Mouse (Mus musculus) adrenal gland, adult (tissue): ENCODE results near the gene Slc35f6.
"Not testable (repeated sequence)": the region's sequence is repeated elsewhere in the genome, so short reads cannot be mapped to it uniquely, and the experiment has no call there.

ENCODE experiments used
- DNase-seq, 2 experiments: peaks; one replicate each; pipeline ENCODE4 v3.0.0; 2022 to 2023; ENCODE audit warnings: low spot score in 1 of 2; ENCODE audit not compliant: inconsistent age in 2 of 2

Gene Slc35f6

DNA sequence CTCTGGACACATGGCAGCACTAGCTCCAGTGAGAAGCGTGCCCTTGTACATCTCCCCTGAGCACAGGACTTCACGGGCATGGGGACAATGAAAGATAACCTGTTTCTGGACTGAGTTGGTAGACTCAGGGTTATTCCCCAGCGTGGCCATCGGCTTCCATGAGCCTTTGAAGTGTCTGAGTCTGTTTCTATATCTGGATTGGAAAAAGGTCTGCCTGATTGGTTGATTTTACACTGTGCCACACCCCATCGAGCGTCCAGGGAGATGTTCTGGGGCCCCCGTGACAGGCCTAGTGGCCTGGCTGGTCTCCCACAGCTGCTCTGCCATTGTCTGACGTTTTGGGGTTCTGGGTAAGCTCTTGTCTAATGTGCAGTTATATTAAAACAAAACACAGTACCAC, 7.3 kb downstream of the Slc35f6 start:
- no peak for DNase-seq

DNA sequence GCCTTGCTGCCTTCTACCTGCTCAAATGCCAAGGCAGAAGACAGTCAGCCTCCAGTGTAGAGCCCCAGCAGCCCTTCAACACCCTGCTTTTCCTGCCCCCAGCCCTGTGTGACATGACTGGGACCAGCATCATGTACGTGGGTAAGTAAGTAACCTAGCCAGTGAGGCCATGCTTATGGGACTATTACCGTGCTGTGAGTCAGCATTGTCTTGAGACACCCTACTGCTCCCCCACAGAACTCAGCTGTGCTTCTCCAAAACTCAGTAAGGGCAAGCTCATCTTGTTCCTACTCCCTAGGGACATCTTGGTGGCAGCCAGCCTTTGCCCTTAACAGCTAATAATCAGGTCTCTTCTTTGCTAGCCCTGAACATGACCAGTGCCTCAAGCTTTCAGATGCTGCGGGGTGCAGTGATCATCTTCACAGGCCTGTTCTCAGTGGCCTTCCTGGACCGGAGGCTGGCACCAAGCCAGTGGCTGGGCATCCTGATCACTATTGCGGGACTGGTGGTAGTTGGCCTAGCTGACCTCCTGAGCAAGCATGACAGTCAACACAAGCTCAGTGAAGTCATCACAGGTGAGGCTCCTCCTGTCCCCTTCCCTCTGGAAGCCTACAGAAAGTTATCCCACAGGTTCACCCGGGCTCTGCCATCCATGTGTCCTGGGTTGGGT, 7.9 kb downstream of the Slc35f6 start:
- no peak for DNase-seq

DNA sequence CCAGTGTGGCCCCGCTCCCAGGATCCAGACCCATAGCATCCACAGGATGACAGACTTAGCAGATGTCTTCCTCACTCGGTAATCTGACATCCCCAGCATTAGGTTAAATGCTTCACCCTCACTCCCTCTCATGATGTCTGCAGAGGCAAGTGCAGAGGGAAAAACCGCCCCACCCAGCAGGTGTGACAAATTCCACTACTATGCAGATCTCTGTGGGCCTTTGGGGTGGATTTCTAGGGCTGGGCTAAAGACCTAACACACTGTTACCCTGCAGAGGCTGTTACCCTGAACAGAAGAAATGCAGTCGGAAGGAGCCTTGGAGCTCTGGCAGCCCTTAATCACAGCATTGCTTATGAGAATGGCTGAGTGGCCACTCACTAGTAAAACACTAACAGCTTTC, 11.3 kb downstream of the Slc35f6 start:
- peak in 1 of 2 experiments; percentile 20 for DNase-seq

DNA sequence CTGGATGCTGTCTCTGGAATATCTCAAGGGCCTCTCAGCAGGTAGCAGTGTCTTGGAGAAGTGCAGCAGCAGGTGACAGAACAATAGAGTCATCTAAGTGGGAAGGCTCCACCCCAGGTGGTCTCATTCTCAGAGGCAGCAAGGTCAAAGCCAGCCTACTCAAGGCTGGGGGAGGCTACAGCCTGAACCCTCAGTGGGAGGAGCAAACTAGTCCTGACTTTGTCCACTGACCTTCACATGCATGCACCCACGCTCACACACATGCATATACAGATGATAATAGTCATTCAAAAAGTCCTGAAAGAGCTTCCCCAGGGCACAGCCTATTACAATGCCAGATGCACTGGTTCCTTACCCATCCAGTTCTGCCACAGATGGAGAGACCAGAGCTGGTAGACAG, 12.5 kb downstream of the Slc35f6 start:
- peak in 1 of 2 experiments; percentile 19 for DNase-seq

DNA sequence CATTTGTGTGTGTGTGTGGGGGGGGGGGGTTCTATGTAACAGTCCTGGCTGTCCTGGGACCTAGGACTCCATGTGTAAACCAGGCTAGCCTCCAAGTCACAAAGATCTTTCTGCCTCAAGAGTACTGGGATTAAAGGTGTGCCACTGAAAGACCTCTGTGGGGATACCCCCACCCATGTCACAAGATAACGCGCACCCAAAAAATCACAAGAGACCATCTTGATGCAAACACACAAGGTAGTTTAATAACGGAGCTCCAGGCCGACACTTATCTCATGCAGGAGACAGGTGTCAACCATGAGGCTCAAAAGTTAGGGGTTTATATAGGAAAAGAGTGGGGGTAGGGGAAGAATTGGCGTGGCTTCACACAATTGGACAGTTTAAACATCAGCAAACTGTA, 13.1 kb downstream of the Slc35f6 start:
- DNase-seq: peak in 1 of 2 experiments; percentile 22

DNA sequence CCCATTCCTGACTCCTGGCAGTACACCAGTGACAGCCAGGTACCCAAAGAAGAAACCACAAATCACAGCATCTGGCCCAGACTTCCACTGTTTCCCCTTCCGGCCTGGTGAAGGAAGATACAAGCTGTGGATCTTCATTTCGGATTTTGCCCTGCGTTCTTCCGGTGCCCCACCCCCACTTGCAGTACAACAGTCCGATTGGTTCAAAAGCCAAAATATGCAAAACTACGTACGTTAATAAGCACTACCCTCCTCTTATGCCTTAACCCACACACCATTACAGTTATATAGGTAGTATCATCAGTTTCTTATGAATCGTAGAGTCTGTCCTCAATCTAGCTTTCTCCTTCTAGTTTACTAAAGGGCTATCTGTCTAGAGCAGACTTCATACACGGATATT, 17.6 kb downstream of the Slc35f6 start:
- no peak for DNase-seq

DNA sequence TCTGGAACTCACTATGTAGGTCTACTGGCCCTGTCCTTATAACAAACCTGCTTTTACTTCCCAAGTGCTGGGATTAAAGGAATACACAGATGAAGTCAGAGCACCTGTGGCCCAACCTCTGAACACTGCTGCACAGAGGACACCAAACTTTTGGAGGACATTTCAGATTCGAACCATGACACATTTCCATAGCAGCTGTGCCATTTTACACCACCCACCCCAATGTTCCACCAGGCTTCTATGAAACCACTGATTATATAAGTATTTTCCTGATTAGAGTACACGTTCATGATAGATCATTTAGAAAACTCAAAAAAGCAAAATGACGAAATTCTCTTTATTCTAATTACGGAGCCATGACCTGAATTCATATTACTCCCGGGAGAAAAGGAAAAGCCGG, 18.2 kb downstream of the Slc35f6 start:
- DNase-seq: no peak

DNA sequence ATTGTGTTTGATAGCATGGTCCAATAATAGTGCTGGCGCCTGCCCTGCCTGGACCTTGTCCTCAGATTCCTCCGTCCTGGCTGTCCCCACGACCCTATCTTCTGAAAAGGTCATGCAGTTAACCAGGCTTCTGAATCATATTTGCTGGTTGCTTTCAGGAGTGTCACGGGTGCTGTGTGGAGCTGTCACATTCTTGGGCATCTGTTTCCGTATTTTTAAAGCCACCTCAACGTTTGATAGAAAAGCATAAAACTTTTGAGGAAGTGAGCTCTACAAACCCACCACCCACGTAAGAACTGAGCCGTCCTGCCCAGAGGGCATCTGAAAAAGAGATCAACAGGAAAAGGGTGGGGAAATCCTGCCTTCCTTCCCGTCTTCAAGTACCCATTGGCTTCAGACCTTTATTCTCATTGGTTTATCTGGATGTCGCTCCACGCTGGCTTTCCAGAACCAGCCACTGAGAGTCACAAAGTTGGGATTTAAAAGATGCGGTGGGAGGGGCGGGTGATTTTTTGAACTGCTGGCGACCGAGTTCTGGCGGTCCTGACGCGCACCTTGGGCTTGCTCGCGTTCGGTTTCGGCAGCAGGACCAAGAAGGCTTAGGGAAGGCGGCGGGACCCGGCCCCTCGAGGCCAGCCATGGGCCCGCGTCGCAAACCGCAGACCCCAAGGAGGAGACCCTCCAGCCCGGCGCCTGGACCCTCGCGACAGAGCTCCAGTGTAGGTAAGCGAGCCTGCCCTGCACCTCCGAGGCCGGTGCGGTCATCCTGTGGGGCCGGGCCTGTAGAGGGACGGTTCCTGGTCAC, 18.9 kb downstream of the Slc35f6 start, which contains the start of gene Cenpa:
Gene Cenpa (plus strand): TSS at position 387 of the 805 bp plus-strand sequence.
- peak; percentile 91 to 98 for DNase-seq

DNA sequence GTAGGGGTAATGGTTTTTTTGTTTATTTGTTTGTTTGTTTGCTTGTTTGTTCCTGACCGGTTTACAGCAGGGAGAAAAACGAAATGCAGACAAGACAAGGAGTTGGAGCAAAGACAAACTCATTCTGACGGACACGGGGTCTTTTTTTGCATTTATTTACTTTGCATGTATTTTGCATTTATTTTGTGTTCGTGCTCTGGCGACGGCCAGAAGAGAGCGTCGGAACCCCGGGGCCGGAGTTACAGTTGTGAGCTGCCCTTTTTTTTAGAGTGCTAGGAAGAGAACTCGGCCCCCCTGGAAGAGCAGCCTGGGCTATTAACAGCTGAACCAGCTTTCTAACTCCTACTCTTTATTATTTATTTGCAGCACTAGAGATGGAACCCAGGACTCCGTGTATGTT, 19.5 kb downstream of the Slc35f6 start:
- no peak for DNase-seq

DNA sequence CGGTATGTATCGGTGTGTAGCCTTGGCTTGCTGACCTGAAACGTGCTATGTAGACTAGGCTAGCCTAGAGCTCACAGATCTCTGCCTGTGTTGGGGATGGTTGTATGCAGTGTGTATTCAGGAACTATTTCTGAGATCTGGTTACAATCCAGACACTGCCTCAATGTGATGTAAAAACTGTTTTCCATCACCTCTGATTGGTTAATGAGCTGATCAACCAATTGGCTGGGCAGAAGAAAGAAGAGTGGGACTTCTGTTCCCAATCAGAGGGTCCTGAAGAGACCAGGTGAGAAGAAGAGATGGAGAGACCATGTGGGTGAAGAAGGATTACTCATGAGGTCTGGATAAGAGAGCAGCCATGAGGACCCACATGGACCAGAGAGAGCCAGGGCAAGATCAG, 20.0 kb downstream of the Slc35f6 start:
- no peak for DNase-seq

DNA sequence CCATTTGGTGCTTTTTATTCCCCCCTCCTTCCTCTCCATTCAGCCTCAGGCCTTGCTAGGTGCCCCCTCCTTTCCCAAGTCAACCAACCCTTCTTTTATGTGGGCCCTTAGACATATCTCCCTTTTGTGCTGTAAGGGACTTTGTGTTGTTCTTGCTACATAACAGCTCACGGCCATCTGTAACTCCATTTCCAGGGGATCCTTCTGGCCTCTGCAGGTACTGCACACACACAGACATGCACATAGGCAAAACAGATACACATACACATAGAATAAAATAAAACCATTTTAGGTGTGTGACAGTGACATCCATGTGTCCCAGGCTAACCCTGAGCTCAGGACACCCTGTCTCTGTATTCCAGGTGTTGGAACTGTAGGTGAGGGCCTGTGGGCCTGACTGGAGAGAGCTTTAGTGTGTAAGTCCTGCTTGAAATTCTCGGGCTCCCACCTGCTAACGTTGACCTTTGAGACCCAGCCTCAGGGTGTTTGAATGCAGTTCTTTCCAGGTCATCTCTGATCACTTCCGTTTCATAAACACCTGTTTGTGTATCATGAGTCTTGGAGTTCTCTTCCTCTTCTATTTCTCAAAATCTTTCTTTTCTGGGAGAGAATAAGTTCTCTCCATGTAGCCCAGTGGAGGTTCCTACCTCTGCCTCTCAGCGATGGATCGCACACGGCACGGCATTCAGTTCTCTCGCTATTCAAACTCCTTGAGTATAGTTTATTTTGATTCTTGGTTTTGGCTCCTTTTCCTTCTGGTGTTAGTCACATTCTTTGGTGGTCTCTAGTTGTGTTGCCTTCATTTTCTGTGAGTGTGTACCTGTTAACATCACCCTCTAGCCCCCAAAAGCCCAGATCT, 21.1 kb downstream of the Slc35f6 start:
- no peak for DNase-seq

DNA sequence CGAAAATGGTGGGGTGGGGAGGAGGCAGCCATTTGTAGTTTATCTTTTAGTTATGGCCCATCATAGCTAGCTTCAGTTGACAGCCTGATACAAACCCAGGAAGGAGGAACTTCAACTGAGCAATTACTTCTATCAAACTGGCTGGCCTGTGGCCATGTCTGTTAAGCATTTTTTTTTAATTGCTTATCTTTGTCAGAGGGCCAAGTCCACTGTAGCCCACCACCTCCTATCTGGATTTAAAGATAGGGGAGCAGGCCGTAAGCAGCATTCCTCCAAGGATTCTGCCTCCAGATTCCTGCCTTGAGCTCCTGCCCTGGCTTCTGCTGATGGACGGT, 21.7 kb downstream of the Slc35f6 start:
- DNase-seq: no peak

DNA sequence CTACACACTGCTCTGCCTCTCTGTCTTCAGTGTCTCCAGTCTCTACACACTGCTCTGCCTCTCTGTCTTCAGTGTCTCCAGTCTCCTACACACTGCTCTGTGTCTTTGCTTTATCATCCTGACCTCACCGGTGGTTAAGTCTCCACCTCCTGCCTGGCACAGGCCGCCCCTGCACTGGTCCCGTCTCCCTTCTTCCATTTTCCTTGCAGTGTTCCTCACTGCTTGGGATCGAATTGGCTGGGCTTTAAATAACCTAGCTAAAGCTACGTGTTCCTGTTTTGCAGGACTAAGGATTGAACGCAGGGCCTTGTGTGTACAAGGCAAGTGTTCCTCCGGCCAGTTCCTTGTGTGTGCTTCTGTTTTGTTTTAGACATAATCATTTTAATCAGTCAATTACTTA, 22.4 kb downstream of the Slc35f6 start:
- DNase-seq: no peak

DNA sequence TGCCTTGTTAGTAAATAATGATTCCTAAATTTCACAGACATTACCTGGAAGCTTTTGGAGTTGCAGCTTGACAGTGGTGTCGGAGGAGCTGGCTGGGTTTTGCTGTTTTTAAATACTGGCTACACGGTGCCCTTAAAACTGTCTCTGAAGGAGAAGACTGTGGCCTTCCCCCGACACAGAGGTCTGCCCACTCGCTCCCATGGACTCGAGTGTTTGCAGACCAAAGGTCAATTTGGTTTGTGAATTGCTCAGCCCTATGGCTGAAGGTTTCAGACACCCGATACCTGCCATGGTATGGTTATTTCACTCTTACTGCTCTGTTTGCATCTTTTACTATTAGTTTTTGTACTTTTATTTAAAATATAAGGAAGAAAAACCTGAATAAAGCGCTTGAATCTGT, 26.3 kb downstream of the Slc35f6 start:
- no peak for DNase-seq

DNA sequence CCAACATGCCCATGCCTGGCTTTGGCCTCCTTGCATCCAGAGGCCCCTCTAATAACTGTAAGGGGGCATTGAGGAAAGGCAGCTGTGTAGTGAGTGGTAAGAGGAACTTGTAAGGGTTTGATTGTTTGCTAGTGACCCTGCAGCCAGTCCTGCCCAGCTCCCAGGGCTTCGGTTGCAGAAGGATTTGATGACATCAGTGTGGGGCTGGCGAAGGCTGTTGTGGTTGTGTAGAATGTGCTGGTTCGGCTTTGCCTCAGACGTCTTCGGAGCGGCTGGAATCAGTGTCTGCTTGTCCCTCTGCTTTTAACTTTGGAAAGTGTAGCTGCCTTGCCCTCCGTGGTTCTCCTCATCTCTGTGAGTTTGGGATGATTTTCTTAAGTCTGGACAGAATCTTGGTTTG, 29.1 kb downstream of the Slc35f6 start:
- no peak for DNase-seq

DNA sequence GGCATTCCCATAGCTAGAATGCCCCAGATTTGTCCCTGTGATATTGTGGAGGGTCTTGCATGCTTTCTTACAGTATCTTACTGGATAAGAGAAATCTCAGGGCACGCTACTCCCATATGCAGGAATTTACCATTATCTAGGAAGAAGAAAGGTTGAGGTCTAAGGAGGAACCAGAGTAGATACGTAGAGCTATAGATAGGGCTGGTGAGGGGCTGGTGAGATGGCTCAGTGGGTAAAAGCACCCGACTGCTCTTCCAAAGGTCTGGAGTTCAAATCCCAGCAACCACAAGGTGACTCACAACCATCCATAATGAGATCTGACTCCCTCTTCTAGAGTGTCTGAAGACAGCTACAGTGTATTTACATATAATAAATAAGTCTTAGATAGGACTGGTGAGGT, 30.3 kb downstream of the Slc35f6 start:
- DNase-seq: not testable (repeated sequence)

DNA sequence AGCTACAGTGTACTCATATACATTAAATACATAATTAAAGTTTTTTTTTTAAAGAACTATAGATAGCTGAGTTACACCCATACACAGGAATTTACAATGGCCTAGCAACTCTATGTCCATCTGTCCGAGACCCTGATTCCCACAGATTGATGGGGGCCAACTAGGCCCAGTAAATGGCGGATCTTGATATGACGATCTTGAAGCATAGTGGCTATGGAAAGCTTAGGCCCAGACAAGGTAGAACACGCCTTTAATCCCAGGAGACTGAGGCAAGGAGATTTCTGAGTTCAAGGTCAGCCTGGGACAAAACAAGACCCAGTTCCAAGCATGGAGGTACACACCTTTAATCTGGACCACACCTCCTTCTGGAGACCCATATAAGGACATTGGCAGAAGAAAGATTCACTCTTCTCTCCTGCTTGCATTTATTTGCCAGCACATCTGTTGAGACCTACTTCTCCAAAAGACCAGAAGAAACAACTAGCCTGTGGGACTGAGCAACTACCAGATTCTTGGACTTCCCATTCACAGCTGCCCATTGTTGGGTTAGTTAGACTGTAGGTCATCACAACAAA, 31.1 kb downstream of the Slc35f6 start:
- no peak for DNase-seq

DNA sequence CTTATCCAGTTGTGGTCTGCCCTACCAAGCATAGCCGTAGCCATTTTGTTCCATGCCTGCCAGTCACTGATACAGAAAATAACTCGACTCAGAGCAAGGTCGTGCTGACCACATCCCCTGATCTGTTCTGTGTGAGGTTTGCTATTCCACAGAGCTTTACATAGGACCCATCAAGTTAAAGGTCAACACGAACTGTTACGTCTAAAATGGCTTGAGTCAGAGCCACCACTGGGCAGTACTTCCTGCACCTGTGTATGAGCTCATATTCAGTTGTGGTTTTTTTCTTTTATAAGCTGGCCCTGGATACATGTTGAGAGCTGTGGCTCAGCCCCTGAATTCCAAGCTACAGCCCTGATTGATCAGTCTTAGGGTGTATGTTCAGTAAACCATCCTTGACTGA, 31.9 kb downstream of the Slc35f6 start:
- no peak for DNase-seq

DNA sequence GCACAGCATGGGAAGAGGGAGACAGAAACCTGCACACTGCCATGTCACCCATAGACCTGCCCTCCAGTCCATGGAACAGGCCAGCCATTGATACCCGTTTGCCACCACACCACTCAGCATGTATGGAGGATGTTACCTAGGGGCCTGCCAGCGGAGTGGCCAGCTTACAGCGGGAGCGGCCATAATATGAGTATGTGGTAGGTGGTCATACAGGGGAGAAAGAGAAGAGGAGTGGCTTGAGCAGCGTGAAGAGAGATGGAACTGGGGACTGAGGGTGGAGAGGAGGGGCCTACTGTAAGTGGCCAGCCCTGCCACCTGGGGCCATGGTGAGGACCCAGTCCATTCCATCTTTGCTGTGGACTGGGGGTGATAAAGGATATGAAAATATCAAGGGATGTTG, 34.2 kb downstream of the Slc35f6 start:
- DNase-seq: no peak

DNA sequence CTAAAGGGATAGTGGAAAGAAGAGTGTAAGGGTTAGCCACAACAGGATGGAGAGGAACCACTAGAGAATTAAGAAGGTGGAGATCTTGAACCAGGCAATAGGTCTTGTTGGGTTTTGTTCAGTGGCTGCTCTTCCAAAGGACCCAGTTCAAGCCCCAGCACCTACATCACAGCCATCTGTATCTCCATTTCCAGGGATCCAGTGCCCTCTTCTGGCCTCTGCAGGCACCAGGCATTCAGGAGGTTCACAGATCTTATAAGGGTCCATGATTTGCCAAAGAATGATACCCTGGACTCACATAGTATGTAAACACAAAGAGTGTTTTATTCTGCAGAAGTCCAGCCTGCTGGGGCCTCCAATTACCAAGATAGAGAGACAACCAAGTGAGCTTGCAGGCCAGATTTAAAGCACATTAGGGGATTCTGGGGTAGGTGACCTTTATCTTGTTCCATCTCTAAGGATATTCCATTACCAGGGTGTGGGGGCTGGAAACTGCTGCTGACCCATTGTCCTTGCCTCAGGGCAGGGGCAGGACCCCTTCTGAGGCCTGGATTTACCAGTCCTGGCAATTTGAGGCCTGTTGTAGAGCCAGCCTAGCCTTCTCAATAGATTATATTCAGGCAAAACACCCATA, 35.4 kb downstream of the Slc35f6 start:
- peak in 1 of 2 experiments; percentile 56 for DNase-seq

DNA sequence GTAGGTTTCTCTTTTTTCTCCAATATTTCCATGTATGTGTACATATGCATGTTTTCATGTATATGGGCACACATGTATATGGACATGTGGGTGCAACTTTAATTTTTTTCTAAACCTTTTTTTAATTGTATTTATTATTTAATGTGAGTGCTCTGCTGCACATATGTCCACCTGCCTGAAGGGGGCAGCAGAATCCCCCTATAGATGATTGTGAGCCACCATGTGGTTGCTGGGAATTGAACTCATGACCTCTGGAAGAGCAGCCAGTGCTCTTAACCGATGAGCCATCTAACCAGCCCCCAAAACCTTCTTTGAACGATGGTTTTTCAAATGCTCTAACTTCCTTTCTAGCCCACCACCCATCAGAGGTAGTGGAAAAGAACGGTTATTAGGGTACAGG, 36.3 kb downstream of the Slc35f6 start:
- DNase-seq: no peak
